ENCODE assay signal across 14 mouse cellular contexts in the genomic region with DNA sequence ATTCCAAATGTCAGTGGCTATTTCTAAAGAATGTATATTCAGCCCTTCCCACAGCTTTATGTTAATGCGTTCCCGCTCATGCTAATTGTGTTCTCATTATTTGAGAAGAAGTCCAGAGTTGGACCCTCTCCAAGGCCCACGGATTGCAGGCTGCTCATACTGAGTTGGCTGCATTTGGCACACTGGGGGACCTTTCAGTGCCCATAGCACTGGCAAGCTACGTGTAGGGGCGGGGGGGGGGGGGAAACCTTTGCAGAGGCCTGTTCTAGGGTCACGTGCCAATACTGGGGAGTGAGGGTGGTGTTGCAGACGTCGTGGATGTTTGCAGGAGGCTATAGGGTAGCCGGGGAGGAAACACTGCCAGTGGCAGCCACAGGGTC.
DNase-seq lines count a peak whose midpoint lies in the region; ATAC-seq lines count a peak whose summit lies in the region.
"Had no signal": no experiment of that assay in that cellular context is flagged by ENCODE, and none has a peak within 500 bp of the region (broad histone marks: within the 10 kb centered on the region; RNA-seq: fewer than 3 reads in every experiment).

No protein-coding gene starts in this region.

- no peak overlapping the region for H3K9ac ChIP-seq in hindbrain, embryonic 11.5 days (ENCODE audit: low read depth, low read length)
- no peak overlapping the region for H3K9ac ChIP-seq in midbrain, embryonic 12.5 days (replicated peaks)
- H3K9ac ChIP-seq: embryonic facial prominence, embryonic 13.5 days; stomach, embryonic 15.5 days had no signal

- H3K27ac ChIP-seq in hindbrain, embryonic 11.5 days (ENCODE audit: low read depth, low read length): no peak overlapping the region; the same call in 1 of the 2 replicates
- no peak overlapping the region; the same call in 1 of the 2 replicates for H3K27ac ChIP-seq in hindbrain, embryonic 10.5 days
- 0 out of 2 replicates have a peak overlapping the region, but pooled peaks have one; percentile 26 for H3K27ac ChIP-seq in midbrain, embryonic 12.5 days (replicated peaks)
- no peak overlapping the region for H3K27ac ChIP-seq in limb, embryonic 10.5 days
- H3K27ac ChIP-seq: embryonic facial prominence, embryonic 13.5 days; stomach, embryonic 15.5 days had no signal

- H3K4me3 ChIP-seq in hindbrain, embryonic 11.5 days (ENCODE audit: low read depth, low read length): no peak overlapping the region
- H3K4me3 ChIP-seq in hindbrain, embryonic 10.5 days: no peak overlapping the region
- H3K4me3 ChIP-seq in midbrain, embryonic 12.5 days: no peak overlapping the region
- H3K4me3 ChIP-seq in limb, embryonic 10.5 days: no peak overlapping the region
- H3K4me3 ChIP-seq: embryonic facial prominence, embryonic 13.5 days; left cerebral cortex, adult 2 months; stomach, embryonic 15.5 days had no signal

- no peaks in the 10 kb centered on the region for H3K36me3 ChIP-seq in hindbrain, embryonic 11.5 days (ENCODE audit: control insufficient read depth, insufficient read depth, low read length)
- no peaks in the 10 kb centered on the region for H3K36me3 ChIP-seq in hindbrain, embryonic 10.5 days
- H3K36me3 ChIP-seq in midbrain, embryonic 12.5 days: no peaks in the 10 kb centered on the region
- no peaks in the 10 kb centered on the region for H3K36me3 ChIP-seq in limb, embryonic 10.5 days
- H3K36me3 ChIP-seq: embryonic facial prominence, embryonic 13.5 days; G1E; stomach, embryonic 15.5 days had no signal

- ATAC-seq in hindbrain, embryonic 11.5 days (ENCODE audit: low FRiP score): peak; percentile 53
- peak; percentile 69 for ATAC-seq in midbrain, embryonic 12.5 days (ENCODE audit: low FRiP score, low read depth)

- H3K4me2 ChIP-seq in hindbrain, embryonic 11.5 days (replicated peaks; ENCODE audit: low read depth, low read length): no peak overlapping the region
- H3K4me2 ChIP-seq in midbrain, embryonic 12.5 days (replicated peaks): no peak overlapping the region
- H3K4me2 ChIP-seq: embryonic facial prominence, embryonic 13.5 days; stomach, embryonic 15.5 days had no signal

- H3K27me3 ChIP-seq in hindbrain, embryonic 11.5 days (ENCODE audit: control insufficient read depth, insufficient read depth, low read length): no peaks in the 10 kb centered on the region
- peaks cover 15% of the 10 kb centered on the region; the same call in 1 of the 2 replicates for H3K27me3 ChIP-seq in hindbrain, embryonic 10.5 days (ENCODE audit: insufficient read depth, poor library complexity, severe bottlenecking)
- peaks cover 14% of the 10 kb centered on the region for H3K27me3 ChIP-seq in midbrain, embryonic 12.5 days
- peaks cover 35% of the 10 kb centered on the region for H3K27me3 ChIP-seq in limb, embryonic 10.5 days (ENCODE audit: low read depth, poor library complexity, severe bottlenecking)
- H3K27me3 ChIP-seq: stomach, embryonic 15.5 days had no signal

- H3K9me3 ChIP-seq in hindbrain, embryonic 11.5 days (ENCODE audit: control insufficient read depth, low read length): no peaks in the 10 kb centered on the region
- H3K9me3 ChIP-seq in hindbrain, embryonic 10.5 days: no peaks in the 10 kb centered on the region
- H3K9me3 ChIP-seq in midbrain, embryonic 12.5 days: no peaks in the 10 kb centered on the region
- H3K9me3 ChIP-seq in limb, embryonic 10.5 days (replicated peaks): no peaks in the 10 kb centered on the region
- H3K9me3 ChIP-seq: embryonic facial prominence, embryonic 13.5 days; G1E; stomach, embryonic 15.5 days had no signal

- 24% methylated on average over 9 of the region's 9 CpGs for WGBS in hindbrain, embryonic 11.5 days
- 20% methylated on average over 9 of the region's 9 CpGs for WGBS in hindbrain, embryonic 10.5 days
- 24% methylated on average over 9 of the region's 9 CpGs for WGBS in midbrain, embryonic 12.5 days
- WGBS in limb, embryonic 10.5 days: 41% methylated on average over 9 of the region's 9 CpGs

- no peak for DNase-seq in hindbrain, embryonic 11.5 days (ENCODE audit: low spot score)
- no peak for DNase-seq in hindbrain, embryonic 10.5 days (ENCODE audit: low spot score)
- peak; percentile 82 for DNase-seq in brain, adult 2 months (ENCODE audit: low read depth, low spot score)
- DNase-seq in cerebellum, postnatal 36 days: peak; percentile 17 to 35
- DNase-seq in limb, embryonic 10.5 days (ENCODE audit: low spot score): no peak
- DNase-seq in gastrocnemius, adult 18-20 months (ENCODE audit: low spot score): no peak
- DNase-seq in thymus, postnatal 0 days (ENCODE audit: low spot score): no peak
- DNase-seq: heart, postnatal 10 days; lung, postnatal 4 days had no signal

- H3K4me1 ChIP-seq in hindbrain, embryonic 11.5 days (replicated peaks; ENCODE audit: control insufficient read depth, insufficient read depth, low read length): no peaks in the 10 kb centered on the region
- peaks cover 28% of the 10 kb centered on the region for H3K4me1 ChIP-seq in hindbrain, embryonic 10.5 days (replicated peaks)
- peaks cover 35% of the 10 kb centered on the region for H3K4me1 ChIP-seq in midbrain, embryonic 12.5 days
- peaks cover 14% of the 10 kb centered on the region for H3K4me1 ChIP-seq in limb, embryonic 10.5 days
- H3K4me1 ChIP-seq: stomach, embryonic 15.5 days had no signal

Comparison
In these comparisons a context has a peak if more than half of its experiments do, and no peak if none do; other contexts are left out.
1. DNase-seq: peak in brain, adult 2 months (single experiment) and cerebellum, postnatal 36 days (2 of 2); none in hindbrain, embryonic 11.5 days (single experiment), hindbrain, embryonic 10.5 days (single experiment), limb, embryonic 10.5 days (single experiment), gastrocnemius, adult 18-20 months (single experiment) and thymus, postnatal 0 days (single experiment).